Comparison of ENCODE assay signal across 11 mouse cellular contexts in genomic region chr6:90660398-90661028, GRCm38 (mm10). TPM values are rescaled to one million over a fixed set of nuclear protein-coding genes. Genes with fewer than 3 reads are reported as not detected.
DNase-seq lines count a peak whose midpoint lies in the region; ATAC-seq and TF ChIP-seq lines count a peak whose summit lies in the region.
"Had no signal": no experiment of that assay in that cellular context is flagged by ENCODE, and none has a peak within 500 bp of the region (broad histone marks: within the 10 kb centered on the region; RNA-seq: fewer than 3 reads in every experiment).

No protein-coding gene starts in this region.

- peak overlapping the region; percentile 37 for H3K9ac ChIP-seq in liver, embryonic 12.5 days

- no peak for TF ChIP-seq POLR2A in lung, adult 2 months (IDR thresholded peaks at IDR 0.05; ENCODE audit: borderline replicate concordance, extremely low read depth, low read depth, low read length)
- TF ChIP-seq POLR2A in testis, adult 2 months (IDR thresholded peaks at IDR 0.05; ENCODE audit: control insufficient read depth, low read depth, low read length) = peak; percentile 48; the same call in 1 of the 2 replicates

- peaks cover 47% of the 10 kb centered on the region for H3K36me3 ChIP-seq in heart, embryonic 10.5 days
- H3K36me3 ChIP-seq in liver, embryonic 12.5 days = peaks cover 27% of the 10 kb centered on the region
- H3K36me3 ChIP-seq in testis, adult 2 months (ENCODE audit: control insufficient read depth, insufficient read depth, low read length) = no peaks in the 10 kb centered on the region

- peaks cover 42% of the 10 kb centered on the region for H3K4me1 ChIP-seq in heart, embryonic 10.5 days
- H3K4me1 ChIP-seq in lung, adult 2 months (ENCODE audit: control insufficient read depth, insufficient read depth, low read length) = peaks cover 5% of the 10 kb centered on the region
- H3K4me1 ChIP-seq in liver, embryonic 12.5 days = peaks cover 37% of the 10 kb centered on the region
- H3K4me1 ChIP-seq in testis, adult 2 months (ENCODE audit: control insufficient read depth, insufficient read depth, low read length) = no peaks in the 10 kb centered on the region; the same call in 1 of the 2 replicates

- DNase-seq in heart, embryonic 10.5 days (ENCODE audit: low spot score) = no peak
- DNase-seq in heart, postnatal 10 days = no peak
- peak; percentile 18 to 40 for DNase-seq in lung, adult 18-20 months
- no peak for DNase-seq in lung, adult 2 months
- no peak for DNase-seq in left cerebral cortex, postnatal 4 days
- no peak for DNase-seq in left cerebral cortex, adult 9 months (ENCODE audit: low spot score in 2 of 2)
- DNase-seq: cerebellum, postnatal 25 days; layer of hippocampus, postnatal 36 days had no signal

- TF ChIP-seq CTCF in lung, adult 2 months (IDR thresholded peaks at IDR 0.05; ENCODE audit: insufficient read depth, low read length) = no peak
- no peak for TF ChIP-seq CTCF in testis, adult 2 months (IDR thresholded peaks at IDR 0.05; ENCODE audit: control insufficient read depth, insufficient read depth, insufficient replicate concordance, low read depth, low read length)

- peak overlapping the region; percentile 77 for H3K27ac ChIP-seq in heart, embryonic 10.5 days
- peak overlapping the region; percentile 71 for H3K27ac ChIP-seq in liver, embryonic 12.5 days
- H3K27ac ChIP-seq in testis, adult 2 months (ENCODE audit: control insufficient read depth, insufficient read depth, low read depth, low read length) = peak overlapping the region; percentile 5

- no peak overlapping the region for H3K4me3 ChIP-seq in heart, embryonic 10.5 days
- no peak overlapping the region for H3K4me3 ChIP-seq in lung, adult 2 months (replicated peaks; ENCODE audit: extremely low read depth, low read depth, low read length)
- no peak overlapping the region for H3K4me3 ChIP-seq in liver, embryonic 12.5 days
- H3K4me3 ChIP-seq in testis, adult 2 months (ENCODE audit: control insufficient read depth, low read depth, low read length) = no peak overlapping the region

- intact Hi-C loops in heart, postnatal 10 days (cut with DNase I) = no loop called here
- intact Hi-C loops in left cerebral cortex, postnatal 4 days (cut with DNase I) = no loop called here

- H3K4me2 ChIP-seq in liver, embryonic 12.5 days = peak overlapping the region; percentile 51

- H3K9me3 ChIP-seq in heart, embryonic 10.5 days = no peaks in the 10 kb centered on the region
- no peaks in the 10 kb centered on the region for H3K9me3 ChIP-seq in liver, embryonic 12.5 days (replicated peaks)
- H3K9me3 ChIP-seq: megakaryocyte, embryonic 14.5 days had no signal

- H3K27me3 ChIP-seq in heart, embryonic 10.5 days (ENCODE audit: insufficient read depth, poor library complexity, severe bottlenecking) = no peaks in the 10 kb centered on the region
- no peaks in the 10 kb centered on the region for H3K27me3 ChIP-seq in liver, embryonic 12.5 days (replicated peaks)
- H3K27me3 ChIP-seq in testis, adult 2 months (ENCODE audit: control insufficient read depth, insufficient read depth, low read length) = no peaks in the 10 kb centered on the region
- H3K27me3 ChIP-seq: megakaryocyte, embryonic 14.5 days had no signal

- no peak for ATAC-seq in liver, embryonic 12.5 days

- WGBS in heart, embryonic 10.5 days = 80% methylated on average over 20 of the region's 20 CpGs
- WGBS in lung, adult 2 months = 73% methylated on average over 20 of the region's 20 CpGs
- 76% methylated on average over 20 of the region's 20 CpGs for WGBS in liver, embryonic 12.5 days (ENCODE audit: insufficient replicate concordance)

RNA-seq across cellular contexts. Expression of gene Slc41a3, which starts 56.0 kb away (rescaled TPM):
- polyA plus RNA-seq in heart, embryonic 10.5 days (2016; fragmentation: Nextera tagmentation; extraction: Ambion mirVana) = 8.2 and 9.4 TPM in 2 replicates
- total RNA-seq in heart, postnatal 10 days (2021) = 10 to 100 TPM; 38.5 to 40.4 TPM
- 11.1 and 13.8 TPM in 2 replicates for polyA plus RNA-seq in lung, adult 2 months (2012; rRNA removed)
- polyA plus RNA-seq in liver, embryonic 12.5 days (2016; fragmentation: Nextera tagmentation; extraction: Ambion mirVana) = 39.7 and 42.4 TPM in 2 replicates
- polyA plus RNA-seq in testis, adult 2 months (2012; rRNA removed) = 73.3 and 79.5 TPM in 2 replicates
- total RNA-seq in left cerebral cortex, postnatal 4 days (2021) = 1 to 10 TPM; 4.9 to 5.9 TPM

Comparison
In these comparisons a context has a peak if more than half of its experiments do, and no peak if none do; other contexts are left out.
1. DNase-seq: peak in lung, adult 18-20 months (2 of 2); none in heart, embryonic 10.5 days (single experiment), heart, postnatal 10 days (0 of 2), lung, adult 2 months (single experiment), left cerebral cortex, postnatal 4 days (single experiment) and left cerebral cortex, adult 9 months (0 of 2).
2. H3K27ac ChIP-seq: peak in every context shown above with its lines; median percentile 77 in heart, embryonic 10.5 days; 71 in liver, embryonic 12.5 days; 5 in testis, adult 2 months.